Mouse (Mus musculus) v-Abl transformed pro-B cells (cell line): ENCODE results near the gene Uba5.

ENCODE experiments used
- in situ Hi-C, 2 experiments: fragments of 400-800 bp; cut with MboI; formaldehyde crosslinking; loops; one replicate each; pipeline ENCODE4 v1.15.1; 2025; ENCODE audit not compliant: unreplicated experiment in 2 of 2

Gene Uba5

DNA sequence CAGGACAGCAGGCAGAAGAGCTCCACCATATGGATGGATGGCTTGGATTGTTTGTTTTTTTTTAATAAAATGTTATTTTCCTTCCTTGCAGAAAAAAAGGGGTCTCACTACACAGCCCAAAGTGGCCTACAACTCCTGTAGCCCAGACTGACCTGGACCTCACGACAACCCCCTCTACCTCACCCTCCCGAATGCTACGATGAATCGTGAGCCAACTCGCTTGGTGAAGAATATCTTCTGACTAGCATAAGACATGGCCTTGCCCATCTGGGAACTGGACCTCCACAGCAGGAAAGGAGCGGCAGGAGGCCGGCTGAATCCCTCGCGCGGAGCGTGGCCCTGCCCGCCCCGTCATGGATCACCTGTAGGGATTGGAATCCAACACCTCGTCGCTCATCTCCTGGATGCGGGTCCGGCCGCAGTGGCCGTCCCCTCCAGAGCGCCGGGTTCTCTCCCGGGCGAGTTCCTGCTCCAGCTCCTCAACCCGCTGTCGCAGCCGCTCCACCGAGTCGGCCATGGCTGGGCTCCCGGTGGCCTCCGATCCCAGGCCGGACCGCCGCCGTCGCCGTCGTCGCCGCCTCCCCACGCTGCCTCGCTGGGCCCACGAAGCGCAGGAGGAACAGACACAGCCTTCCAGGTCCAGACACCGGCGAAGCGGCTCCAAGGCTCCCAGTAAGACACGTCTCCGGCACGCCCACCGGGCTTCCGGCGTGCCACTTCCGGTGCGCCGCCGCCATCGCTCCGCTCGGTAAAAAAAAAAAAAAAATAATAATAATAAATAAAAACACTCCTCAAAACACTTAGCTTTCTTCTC lies at the start of gene Uba5:
TSS of gene Uba5 (minus strand) at position 705 of the 814 bp plus-strand sequence.
- in situ Hi-C loops = loop anchor here (10.0 to 25.0 kb wide), 2 partner anchors 312 to 1325 kb away; partner anchors contain the start of genes Aste1 (in 1 of the 2) and Nek11 (in 1 of the 2)

DNA sequence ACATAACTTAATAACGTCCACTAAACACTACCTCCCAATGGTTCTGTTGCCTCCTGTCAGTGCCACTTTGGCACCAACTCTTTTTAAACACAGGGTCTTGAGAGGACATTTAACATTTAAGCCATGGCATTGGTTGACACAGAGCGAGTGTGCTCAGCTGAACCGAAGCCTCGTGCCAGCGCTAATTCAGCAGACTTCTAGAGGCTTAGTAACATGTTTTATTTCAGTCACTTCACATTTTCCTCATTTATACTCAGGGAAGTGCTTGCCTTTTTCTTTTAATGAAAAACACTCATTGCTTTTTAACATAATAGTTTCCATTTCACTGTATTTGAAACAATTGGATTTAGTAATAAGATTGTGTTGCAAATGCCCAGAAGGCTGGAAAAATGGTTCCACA lies 46.2 kb upstream of the Uba5 start:
- in situ Hi-C loops = no loop called here

DNA sequence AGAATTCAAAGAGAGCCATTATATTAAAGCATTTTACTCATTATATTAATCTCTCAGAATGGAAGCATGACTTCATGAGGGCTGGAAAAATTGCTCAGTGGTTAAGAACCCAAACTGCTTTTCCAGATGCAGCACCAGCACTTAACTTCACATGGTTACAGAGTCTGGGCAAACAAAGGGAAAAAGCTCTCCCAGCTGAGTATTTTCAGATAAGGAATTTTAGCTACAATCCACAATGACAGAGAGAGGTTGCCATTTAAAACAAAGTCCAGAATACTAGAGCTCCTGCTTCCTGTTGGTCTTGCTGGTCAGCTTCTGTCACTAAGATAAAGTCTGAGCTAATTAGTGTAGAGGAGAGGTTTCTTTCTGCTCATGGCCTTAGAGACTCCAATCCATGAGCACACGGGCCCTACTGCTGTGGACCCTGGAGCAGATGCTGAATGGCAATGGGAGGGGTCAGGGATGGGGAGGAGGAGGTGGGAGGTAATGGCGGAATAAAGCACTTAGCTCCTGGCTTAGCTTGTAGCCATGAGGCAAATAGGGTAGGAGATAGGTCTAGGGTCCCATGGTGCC lies 45.7 kb upstream of the Uba5 start:
- in situ Hi-C loops = no loop called here

DNA sequence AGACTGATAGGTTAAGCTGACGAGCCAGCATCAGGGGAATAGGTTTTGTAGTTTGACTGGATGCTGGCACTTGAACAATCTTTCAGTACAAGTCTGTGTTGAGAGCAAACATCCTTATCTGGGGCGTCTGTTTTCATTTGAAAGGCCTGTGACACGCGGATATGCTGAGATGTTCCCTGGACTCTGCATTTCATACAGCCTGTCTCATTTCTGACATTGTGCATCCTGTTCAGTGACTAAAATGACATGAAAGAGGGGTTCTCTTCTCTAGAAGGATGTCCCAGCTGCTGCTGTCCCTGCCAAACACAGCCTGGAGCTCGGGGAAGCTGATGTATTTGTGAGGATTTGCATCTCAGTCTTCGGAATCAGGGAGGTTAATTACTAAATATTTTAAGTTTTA lies 44.5 kb upstream of the Uba5 start:
- in situ Hi-C loops = no loop called here

DNA sequence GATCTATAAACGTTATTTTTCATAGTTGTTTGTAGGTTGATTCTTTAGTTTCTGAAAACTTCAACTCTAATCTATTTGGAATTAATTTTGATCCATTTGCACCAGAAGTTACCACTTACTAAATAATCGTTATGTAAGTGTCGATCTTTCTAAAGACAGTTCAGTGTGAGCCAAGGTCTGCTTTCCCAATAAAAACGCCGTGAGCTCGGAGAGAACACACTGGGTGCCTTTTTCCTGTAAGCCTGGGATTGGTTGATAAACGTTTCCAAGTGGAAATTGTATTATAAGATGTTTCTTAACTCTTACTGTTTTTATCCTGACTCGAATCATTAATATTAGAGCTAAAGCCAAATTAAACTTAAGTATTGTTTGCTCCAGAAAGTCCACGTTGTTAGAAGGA lies 44.0 kb upstream of the Uba5 start:
- in situ Hi-C loops = no loop called here

DNA sequence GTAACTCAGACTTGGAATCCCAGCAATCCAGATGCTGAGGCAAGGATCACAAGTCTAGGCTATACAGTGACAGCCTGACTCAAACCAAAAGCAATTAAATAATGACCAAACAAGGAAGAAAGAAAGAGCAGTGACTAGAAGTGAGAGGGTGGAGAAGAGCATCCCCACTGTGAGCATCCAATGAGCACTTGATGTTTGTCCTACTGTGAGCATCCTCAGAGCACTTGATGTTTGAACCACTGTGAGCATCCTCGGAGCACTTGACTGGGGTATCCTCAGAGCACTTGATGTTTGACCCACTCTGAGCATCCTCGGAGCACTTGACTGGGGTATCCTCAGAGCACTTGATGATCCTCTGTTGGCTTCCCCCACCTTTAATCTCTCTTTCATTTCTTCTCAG lies 42.1 kb upstream of the Uba5 start:
- in situ Hi-C loops = no loop called here

DNA sequence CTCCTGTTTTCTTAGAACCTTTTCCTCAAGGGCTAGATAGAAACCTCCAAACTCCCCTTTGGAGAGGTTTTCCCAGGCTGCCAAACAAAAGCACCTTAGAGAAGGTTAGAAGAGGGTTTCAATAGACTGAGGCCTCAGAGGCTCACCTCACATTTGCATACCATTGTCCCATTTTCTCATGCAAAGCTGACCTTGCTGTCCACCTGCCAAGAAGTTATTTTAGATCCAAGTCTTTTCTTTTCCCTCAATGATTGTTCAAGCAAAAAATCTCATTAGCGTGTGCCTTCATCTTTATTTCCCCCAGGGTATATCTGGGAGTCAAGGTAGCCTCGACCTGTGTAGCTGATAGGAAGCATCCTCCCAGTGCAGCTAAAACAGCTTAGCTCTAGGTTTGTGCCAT lies 40.0 kb upstream of the Uba5 start:
- in situ Hi-C loops = no loop called here

DNA sequence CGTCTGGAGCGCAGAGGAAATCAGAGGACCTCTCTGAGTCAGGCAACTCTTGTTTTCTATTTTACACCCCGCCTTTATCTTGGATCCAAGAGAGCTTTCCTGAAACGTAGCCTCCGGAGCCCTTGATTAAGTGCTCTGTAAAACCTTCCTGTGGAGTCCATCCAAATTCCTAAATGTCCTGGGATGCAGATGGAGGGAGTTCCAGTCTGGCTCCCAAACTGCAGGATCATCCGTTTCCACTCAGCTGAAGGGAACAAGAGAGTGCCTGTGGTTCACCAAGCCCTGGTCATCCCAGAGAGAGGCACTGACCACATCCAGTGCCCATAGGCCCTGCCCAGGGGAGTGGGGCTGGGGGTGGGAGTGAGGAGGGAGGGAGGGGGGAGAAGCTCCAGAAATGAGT lies 39.4 kb upstream of the Uba5 start:
- in situ Hi-C loops = no loop called here

DNA sequence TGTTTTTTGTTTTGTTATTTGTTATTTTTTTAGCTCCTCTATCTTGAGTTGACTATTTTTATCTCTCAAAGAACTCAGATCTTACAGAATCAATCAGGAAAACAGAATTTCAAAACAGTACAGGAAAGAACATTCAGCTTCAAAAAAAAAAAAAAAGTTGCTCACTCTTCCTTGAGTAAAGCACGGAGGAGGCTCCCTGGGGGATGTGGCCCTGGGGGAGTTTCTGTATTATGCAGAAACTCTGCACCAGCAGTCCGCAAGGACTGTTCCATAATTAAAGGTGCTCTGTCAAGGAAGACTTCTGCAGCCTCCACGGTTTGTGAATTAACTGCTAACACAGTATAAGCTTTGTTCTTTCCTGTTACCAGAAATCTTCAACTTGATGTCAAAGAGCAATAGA lies 38.5 kb upstream of the Uba5 start:
- in situ Hi-C loops = no loop called here

DNA sequence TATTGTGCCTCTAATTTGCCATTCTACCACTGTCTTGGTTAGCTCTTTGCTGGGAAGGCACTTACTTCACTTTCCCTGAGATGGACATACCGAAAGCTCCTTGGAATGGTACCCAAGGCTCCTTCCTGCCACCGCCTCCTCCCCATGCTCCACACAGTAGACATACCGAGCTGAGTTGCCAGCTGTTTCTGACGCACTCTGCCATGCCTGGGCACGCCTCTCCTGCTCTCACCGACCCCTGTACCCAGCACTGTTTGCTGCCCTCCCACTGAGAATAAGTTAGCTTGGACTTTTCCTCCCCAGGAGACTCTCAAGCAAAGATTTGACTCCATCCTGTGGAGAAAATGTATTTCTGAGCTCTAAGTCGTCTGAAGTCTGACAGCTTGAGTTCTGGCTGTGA lies 37.9 kb upstream of the Uba5 start:
- in situ Hi-C loops = no loop called here

DNA sequence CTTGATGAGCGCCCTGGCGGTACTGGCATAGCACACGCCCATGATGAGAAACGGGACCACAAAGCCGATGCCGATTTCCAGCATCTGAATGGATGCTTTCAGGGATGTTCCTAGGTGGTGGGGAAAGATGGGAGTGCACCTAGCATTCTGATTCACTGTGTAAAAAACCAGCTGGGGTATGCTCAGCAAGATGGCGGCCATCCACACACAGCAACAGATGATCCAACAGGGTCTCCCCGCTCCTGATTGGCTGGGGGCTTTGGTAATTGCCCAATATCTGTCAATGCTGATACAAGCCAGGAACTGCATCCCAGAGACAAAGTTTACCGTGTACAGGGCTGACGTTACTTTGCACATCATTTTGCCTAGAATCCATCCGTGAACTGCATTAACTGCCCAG lies 36.1 kb upstream of the Uba5 start:
- in situ Hi-C loops = no loop called here

DNA sequence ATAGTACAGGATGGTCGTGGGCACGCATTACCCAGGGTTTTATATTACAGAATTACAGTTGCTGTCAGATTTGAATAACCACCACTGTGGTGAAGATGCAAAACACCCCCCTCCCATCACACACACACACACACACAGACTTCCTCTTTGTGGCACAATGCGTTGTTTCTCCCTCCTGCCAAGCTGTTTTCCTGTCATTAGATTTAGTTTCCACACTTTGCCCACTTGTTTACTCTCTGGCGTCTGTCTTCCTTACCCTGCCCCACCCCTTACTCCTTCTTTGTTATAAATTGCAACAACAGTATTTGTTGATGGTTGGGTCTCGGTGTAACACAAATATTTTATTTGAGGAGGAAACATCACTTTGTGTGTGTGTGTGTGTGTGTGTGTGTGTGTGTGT lies 35.3 kb upstream of the Uba5 start:
- in situ Hi-C loops = no loop called here

DNA sequence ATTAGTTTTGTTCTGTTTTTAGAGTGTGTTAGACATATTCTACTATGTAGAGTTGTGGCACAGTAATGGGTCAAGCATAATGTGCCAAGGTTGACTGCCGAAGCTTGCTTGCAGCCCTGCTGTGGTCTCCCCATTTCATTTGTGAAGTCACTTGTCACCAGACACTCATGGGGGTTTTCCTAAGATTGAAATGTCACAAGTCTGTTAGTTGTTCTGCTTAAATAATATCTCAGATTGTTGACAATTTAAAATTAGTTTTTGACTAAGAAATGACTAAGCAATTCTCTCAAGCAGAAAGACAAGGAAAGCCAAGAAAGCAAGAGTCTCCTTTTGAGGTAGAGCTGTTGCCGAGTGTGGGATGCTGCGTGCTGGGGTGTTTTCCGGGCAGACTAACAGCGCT lies 30.0 kb upstream of the Uba5 start:
- in situ Hi-C loops = no loop called here

DNA sequence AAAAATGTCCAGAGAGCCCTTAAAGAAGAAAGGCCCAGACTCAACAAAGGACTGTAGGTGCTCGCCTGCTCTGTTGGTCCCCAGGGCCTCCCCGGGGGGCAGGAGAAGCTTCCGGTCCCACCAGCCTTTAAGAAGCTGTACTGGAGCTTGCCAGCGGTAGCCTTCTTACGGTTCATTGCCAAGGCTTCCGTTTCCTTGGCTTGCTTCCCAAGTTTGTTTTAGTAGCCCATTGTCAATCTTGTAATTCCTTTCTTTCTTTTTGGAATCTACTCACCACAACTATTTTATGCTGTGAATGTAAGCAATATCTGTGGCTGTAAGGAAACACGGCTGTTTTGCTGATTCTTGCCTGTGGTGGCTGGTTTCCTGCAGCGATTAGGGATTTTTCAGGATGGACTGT lies 25.6 kb upstream of the Uba5 start:
- in situ Hi-C loops = no loop called here

DNA sequence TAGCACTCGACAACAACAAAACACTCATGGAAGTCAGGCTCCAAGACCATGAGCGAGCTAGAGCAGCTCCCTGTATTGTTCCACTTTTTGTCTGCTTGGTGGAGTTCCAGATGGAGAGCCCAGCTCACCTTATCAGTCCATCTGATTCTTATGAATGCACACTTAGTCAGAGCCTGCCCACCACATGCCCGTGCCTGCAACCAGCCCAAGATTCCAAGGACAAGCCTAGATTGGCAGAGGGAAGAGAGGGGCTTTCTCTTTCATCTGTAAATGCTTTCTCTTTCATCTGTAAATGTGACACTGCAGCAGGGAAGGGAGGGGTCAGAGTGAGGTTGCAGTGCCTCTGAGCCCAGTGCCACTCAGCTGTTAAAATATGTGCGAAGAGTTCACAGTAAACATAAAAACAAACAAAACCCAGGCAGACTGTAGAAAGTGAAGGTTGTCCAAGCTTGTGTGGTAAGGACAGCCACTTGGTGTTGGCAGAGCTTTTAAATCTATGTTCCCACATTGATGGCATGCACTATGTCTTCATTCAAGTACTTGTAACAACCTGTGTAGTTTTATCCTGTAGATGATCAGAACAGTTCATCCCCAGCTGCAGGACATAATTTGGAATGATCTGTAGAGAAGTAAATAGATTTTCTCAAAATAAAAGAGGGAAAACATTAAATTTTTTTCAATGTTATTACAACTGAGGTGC lies 22.9 kb upstream of the Uba5 start:
- in situ Hi-C loops = no loop called here

DNA sequence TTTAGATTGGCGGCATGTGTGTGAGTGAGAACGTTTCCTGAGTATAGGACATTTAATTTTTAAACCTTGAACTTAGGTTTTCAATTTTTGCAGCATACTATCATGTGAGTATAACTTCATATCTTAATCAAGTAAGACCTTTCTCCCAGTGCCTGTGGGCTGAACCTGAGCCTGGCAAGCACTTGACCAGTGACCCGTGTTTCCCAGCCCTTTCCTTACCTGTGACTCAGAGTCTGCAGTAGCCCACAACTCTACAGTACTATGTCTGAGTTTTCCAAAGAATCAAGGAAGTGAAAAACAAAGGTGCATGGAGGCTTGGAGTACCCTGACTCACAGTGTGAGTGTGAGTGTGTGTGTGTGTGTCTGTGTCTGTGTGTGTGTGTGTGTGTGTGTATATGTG lies 17.1 kb upstream of the Uba5 start:
- in situ Hi-C loops = no loop called here

DNA sequence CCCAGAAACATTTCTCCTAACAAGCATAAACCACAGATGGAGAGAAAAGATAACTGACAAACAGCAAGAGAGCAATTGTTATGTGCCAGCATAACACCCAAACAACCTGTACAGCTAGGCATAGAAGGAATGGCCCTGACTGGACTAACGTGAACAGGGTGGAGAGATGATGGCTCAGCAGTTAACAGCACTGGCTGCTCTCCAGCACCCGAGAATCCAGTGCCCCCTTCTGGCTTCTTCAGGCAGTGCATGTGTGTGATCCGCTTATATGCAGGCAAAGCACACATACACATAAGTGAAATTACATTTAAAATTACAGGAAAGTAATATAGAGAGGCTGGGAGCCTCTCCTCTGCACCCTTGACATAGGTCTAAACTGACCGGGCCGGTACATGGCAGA lies 16.4 kb upstream of the Uba5 start:
- in situ Hi-C loops = loop anchor here in 1 of 2 experiments (10.0 kb wide), 2 partner anchors 225 to 585 kb away; no protein-coding TSS in a partner anchor

DNA sequence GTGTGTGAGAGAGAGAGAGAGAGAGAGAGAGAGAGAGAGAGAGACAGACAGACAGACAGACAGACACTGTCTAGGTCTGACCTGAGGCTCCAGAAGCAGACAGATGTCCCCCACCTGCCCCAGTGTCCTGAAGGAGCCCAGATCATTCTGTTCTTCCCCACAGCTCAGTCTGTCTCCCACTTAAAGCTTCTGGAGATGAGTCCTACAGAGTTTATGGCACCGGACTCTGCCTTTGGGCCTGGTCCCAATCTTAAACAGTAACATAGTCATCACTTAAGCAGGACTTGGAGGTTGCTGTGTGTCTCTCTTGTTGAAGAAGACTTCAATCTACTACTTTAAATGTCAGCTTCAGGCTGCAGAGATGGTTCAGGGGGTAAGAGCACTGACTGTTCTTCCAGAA lies 15.8 kb upstream of the Uba5 start:
- in situ Hi-C loops = loop anchor here in 1 of 2 experiments (10.0 kb wide), 2 partner anchors 226 to 584 kb away; no protein-coding TSS in a partner anchor

DNA sequence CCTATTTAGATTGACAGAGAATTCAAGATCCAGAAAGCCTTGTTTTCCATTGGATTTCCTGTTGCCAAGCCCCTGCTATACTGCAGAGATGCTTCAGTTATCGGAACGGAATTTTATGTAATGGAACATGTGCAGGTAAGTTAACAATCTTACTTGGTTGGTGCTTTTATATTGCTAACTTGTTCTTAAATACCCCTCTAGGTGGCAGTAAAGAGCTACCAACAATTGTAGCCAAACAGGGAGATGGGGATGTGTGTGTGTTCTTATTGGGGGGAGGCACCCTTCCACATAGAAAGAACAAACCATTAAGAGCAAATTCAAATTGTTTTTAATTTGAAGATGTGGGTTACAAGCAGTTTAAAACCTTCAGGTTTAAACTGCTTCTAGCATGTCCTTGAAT lies 12.9 kb upstream of the Uba5 start:
- in situ Hi-C loops = loop anchor here in 1 of 2 experiments (10.0 kb wide), 2 partner anchors 229 to 581 kb away; no protein-coding TSS in a partner anchor

DNA sequence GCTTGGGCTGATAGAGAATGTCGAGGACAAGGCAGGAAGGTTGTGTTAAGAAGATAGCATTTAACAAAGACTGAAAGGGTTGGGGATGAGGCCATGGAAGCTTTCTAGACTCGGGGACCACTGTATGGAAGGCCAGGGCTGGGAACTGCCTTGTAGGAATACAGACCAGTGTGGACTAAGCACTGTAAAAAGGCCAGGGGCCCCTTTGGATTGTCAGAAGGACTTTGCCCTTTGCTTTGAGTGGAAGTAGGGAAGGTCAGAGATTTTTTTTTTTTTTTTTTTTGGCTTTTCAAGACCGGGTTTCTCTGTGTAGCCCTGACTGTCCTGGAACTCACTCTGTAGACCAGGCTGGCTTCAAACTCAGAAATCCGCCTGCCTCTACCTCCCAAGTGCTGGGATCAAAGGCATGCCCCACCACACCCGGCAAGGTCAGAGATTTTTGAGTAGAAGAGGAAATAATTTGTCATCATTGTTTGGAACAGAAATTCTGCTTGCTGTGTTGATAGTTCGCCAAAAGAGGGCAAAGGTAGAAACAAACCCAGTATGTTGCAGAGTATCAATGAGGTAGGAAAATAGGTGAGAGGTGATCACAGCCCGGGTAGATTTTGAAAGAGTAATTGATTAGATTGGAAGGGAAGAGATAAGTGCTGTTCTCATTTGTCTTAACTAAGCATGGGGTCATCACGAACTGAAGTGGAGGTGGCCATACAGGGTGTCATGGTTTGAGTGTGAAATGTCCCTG lies 8.1 kb upstream of the Uba5 start:
- in situ Hi-C loops = loop anchor here (10.0 to 25.0 kb wide), 3 partner anchors 234 to 1316 kb away; partner anchors contain the start of genes Aste1 (in 1 of the 2) and Nek11 (in 1 of the 2)

DNA sequence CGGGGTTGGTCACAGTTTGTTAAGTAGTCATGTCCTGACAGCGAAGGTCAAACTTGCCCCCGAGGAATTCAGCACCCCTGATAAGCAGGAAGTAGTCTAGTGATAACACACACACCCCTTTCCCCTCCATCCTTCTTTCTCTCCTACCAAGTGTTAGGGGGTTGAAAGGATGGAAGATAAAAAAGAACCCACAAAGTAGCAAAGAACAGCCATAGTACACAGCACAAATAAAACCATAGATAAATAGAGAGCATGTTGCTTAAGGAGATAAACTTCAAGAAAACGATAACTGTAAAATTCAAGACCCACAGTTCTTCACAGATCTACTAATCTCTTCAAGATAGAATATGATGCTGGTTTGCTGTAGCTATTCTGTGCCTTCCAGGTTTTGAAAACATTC lies 7.3 kb upstream of the Uba5 start:
- in situ Hi-C loops = loop anchor here (10.0 to 25.0 kb wide), 3 partner anchors 235 to 1317 kb away; partner anchors contain the start of genes Aste1 (in 1 of the 2) and Nek11 (in 1 of the 2)
